Mouse (Mus musculus): ENCODE results near the gene Serpine1. TPM values are rescaled to one million over a fixed set of nuclear protein-coding genes. Genes with fewer than 3 reads are reported as not detected.
A peak's percentile ranks its signal among the peaks of the same experiment; 100 is the strongest.

Serpine1 gene
- polyA plus RNA-seq, 1 experiment from 2014 or later, result 0.97 TPM

- Histone ChIP-seq H3K27me3 (ENCODE audit: control insufficient read depth, insufficient read depth, low read length) (no peaks in the 10 kb centered on the region), H3K27ac (ENCODE audit: low read depth, low read length) (no peak overlapping the region), H3K9me3 (replicated peaks; ENCODE audit: control insufficient read depth, low read length) (peaks cover 2% of the 10 kb centered on the region; the same call in 1 of the 2 replicates), H3K9ac (ENCODE audit: low read depth, low read length) (no peak overlapping the region), H3K36me3 (ENCODE audit: control insufficient read depth, insufficient read depth, low read length) (peaks cover 21% of the 10 kb centered on the region), H3K4me1 (ENCODE audit: control insufficient read depth, insufficient read depth, low read length) (peaks cover 11% of the 10 kb centered on the region), H3K4me3 (ENCODE audit: low read depth, low read length) (no peak overlapping the region), H3K4me2 (no peak overlapping the region)
- 78% methylated on average over 5 of the region's 5 CpGs for WGBS (ENCODE audit: insufficient replicate concordance)
- ATAC-seq (replicated peaks; ENCODE audit: insufficient number of reproducible peaks, low FRiP score, low TSS enrichment), result no peak
These were observed 39.7 kb upstream of the Serpine1 start for GRCm38 (mm10) chr5:137111542-137112408.

- Histone ChIP-seq H3K4me3 (ENCODE audit: low read depth, low read length) (no peak overlapping the region), H3K9me3 (replicated peaks; ENCODE audit: control insufficient read depth, low read length) (peaks cover 2% of the 10 kb centered on the region; the same call in 1 of the 2 replicates), H3K27ac (ENCODE audit: low read depth, low read length) (no peak overlapping the region), H3K27me3 (ENCODE audit: control insufficient read depth, insufficient read depth, low read length) (no peaks in the 10 kb centered on the region), H3K4me1 (ENCODE audit: control insufficient read depth, insufficient read depth, low read length) (peaks cover 6% of the 10 kb centered on the region), H3K36me3 (ENCODE audit: control insufficient read depth, insufficient read depth, low read length) (peaks cover 21% of the 10 kb centered on the region), H3K4me2 (no peak overlapping the region), H3K9ac (ENCODE audit: low read depth, low read length) (no peak overlapping the region)
- 83% methylated on average over 12 of the region's 12 CpGs for WGBS (ENCODE audit: insufficient replicate concordance)
- ATAC-seq (replicated peaks; ENCODE audit: insufficient number of reproducible peaks, low FRiP score, low TSS enrichment), result no peak
These were observed 38.8 kb upstream of the Serpine1 start for GRCm38 (mm10) chr5:137110863-137111262.

GRCm38 (mm10) chr5:137109941-137110593, 38.0 kb upstream of the Serpine1 start:
- H3K4me2 ChIP-seq, result no peak overlapping the region
- peaks cover 2% of the 10 kb centered on the region; the same call in 1 of the 2 replicates for H3K9me3 ChIP-seq (replicated peaks; ENCODE audit: control insufficient read depth, low read length)
- ATAC-seq (replicated peaks; ENCODE audit: insufficient number of reproducible peaks, low FRiP score, low TSS enrichment), result no peak
- WGBS (ENCODE audit: insufficient replicate concordance), result 54% methylated on average over 25 of the region's 25 CpGs
- H3K27ac ChIP-seq (ENCODE audit: low read depth, low read length), result no peak overlapping the region
- H3K27me3 ChIP-seq (ENCODE audit: control insufficient read depth, insufficient read depth, low read length), result no peaks in the 10 kb centered on the region
- H3K4me1 ChIP-seq (ENCODE audit: control insufficient read depth, insufficient read depth, low read length), result peaks cover 2% of the 10 kb centered on the region
- H3K9ac ChIP-seq (ENCODE audit: low read depth, low read length), result no peak overlapping the region
- peaks cover 21% of the 10 kb centered on the region for H3K36me3 ChIP-seq (ENCODE audit: control insufficient read depth, insufficient read depth, low read length)
- H3K4me3 ChIP-seq (ENCODE audit: low read depth, low read length), result no peak overlapping the region

- peaks cover 3% of the 10 kb centered on the region; the same call in 1 of the 2 replicates for H3K4me1 ChIP-seq (ENCODE audit: control insufficient read depth, insufficient read depth, low read length)
- peaks cover 7% of the 10 kb centered on the region; the same call in 1 of the 2 replicates for H3K36me3 ChIP-seq (ENCODE audit: control insufficient read depth, insufficient read depth, low read length)
- peaks cover 2% of the 10 kb centered on the region; the same call in 1 of the 2 replicates for H3K9me3 ChIP-seq (replicated peaks; ENCODE audit: control insufficient read depth, low read length)
- WGBS (ENCODE audit: insufficient replicate concordance), result 53% methylated on average over 6 of the region's 6 CpGs
- H3K4me2 ChIP-seq, result no peak overlapping the region
- ATAC-seq (replicated peaks; ENCODE audit: insufficient number of reproducible peaks, low FRiP score, low TSS enrichment), result no peak
- H3K27me3 ChIP-seq (ENCODE audit: control insufficient read depth, insufficient read depth, low read length), result no peaks in the 10 kb centered on the region
- H3K27ac ChIP-seq (ENCODE audit: low read depth, low read length), result no peak overlapping the region
- no peak overlapping the region for H3K9ac ChIP-seq (ENCODE audit: low read depth, low read length)
- H3K4me3 ChIP-seq (ENCODE audit: low read depth, low read length), result no peak overlapping the region
These were observed 36.0 kb upstream of the Serpine1 start for GRCm38 (mm10) chr5:137108111-137108510.

GRCm38 (mm10) chr5:137107670-137108069, 35.6 kb upstream of the Serpine1 start:
- Histone ChIP-seq H3K36me3 (ENCODE audit: control insufficient read depth, insufficient read depth, low read length) (peaks cover 3% of the 10 kb centered on the region; the same call in 1 of the 2 replicates), H3K27ac (ENCODE audit: low read depth, low read length) (no peak overlapping the region), H3K4me1 (ENCODE audit: control insufficient read depth, insufficient read depth, low read length) (peaks cover 7% of the 10 kb centered on the region; the same call in 1 of the 2 replicates), H3K4me3 (ENCODE audit: low read depth, low read length) (no peak overlapping the region), H3K27me3 (ENCODE audit: control insufficient read depth, insufficient read depth, low read length) (no peaks in the 10 kb centered on the region), H3K9ac (ENCODE audit: low read depth, low read length) (no peak overlapping the region), H3K9me3 (replicated peaks; ENCODE audit: control insufficient read depth, low read length) (peaks cover 2% of the 10 kb centered on the region; the same call in 1 of the 2 replicates), H3K4me2 (no peak overlapping the region)
- 85% methylated on average over 8 of the region's 8 CpGs for WGBS (ENCODE audit: insufficient replicate concordance)
- no peak for ATAC-seq (replicated peaks; ENCODE audit: insufficient number of reproducible peaks, low FRiP score, low TSS enrichment)

- WGBS (ENCODE audit: insufficient replicate concordance), result 5% methylated on average over 6 of the region's 6 CpGs
- H3K4me3 ChIP-seq (ENCODE audit: low read depth, low read length), result no peak overlapping the region
These were observed 35.0 kb upstream of the Serpine1 start for GRCm38 (mm10) chr5:137107024-137107423.

GRCm38 (mm10) chr5:137106434-137106833, 34.4 kb upstream of the Serpine1 start:
- H3K27me3 ChIP-seq (ENCODE audit: control insufficient read depth, insufficient read depth, low read length), result no peaks in the 10 kb centered on the region
- H3K4me2 ChIP-seq, result peak overlapping the region; percentile 41
- H3K9me3 ChIP-seq (replicated peaks; ENCODE audit: control insufficient read depth, low read length), result peaks cover 2% of the 10 kb centered on the region; the same call in 1 of the 2 replicates
- 71% methylated on average over 4 of the region's 4 CpGs for WGBS (ENCODE audit: insufficient replicate concordance)
- H3K27ac ChIP-seq (ENCODE audit: low read depth, low read length), result no peak overlapping the region
- H3K4me1 ChIP-seq (ENCODE audit: control insufficient read depth, insufficient read depth, low read length), result peaks cover 8% of the 10 kb centered on the region; the same call in 1 of the 2 replicates
- no peak overlapping the region for H3K4me3 ChIP-seq (ENCODE audit: low read depth, low read length)
- H3K36me3 ChIP-seq (ENCODE audit: control insufficient read depth, insufficient read depth, low read length), result no peaks in the 10 kb centered on the region
- no peak overlapping the region for H3K9ac ChIP-seq (ENCODE audit: low read depth, low read length)
- no peak for ATAC-seq (replicated peaks; ENCODE audit: insufficient number of reproducible peaks, low FRiP score, low TSS enrichment)

More at GRCm38 (mm10) chr5:137107024-137107423, 35.0 kb upstream of the Serpine1 start:
- Histone ChIP-seq H3K27me3 (ENCODE audit: control insufficient read depth, insufficient read depth, low read length) (no peaks in the 10 kb centered on the region), H3K4me1 (ENCODE audit: control insufficient read depth, insufficient read depth, low read length) (peaks cover 8% of the 10 kb centered on the region; the same call in 1 of the 2 replicates), H3K9ac (ENCODE audit: low read depth, low read length) (no peak overlapping the region), H3K27ac (ENCODE audit: low read depth, low read length) (no peak overlapping the region), H3K4me2 (peak overlapping the region; percentile 41), H3K9me3 (replicated peaks; ENCODE audit: control insufficient read depth, low read length) (peaks cover 2% of the 10 kb centered on the region; the same call in 1 of the 2 replicates), H3K36me3 (ENCODE audit: control insufficient read depth, insufficient read depth, low read length) (no peaks in the 10 kb centered on the region)
- ATAC-seq (replicated peaks; ENCODE audit: insufficient number of reproducible peaks, low FRiP score, low TSS enrichment), result no peak

GRCm38 (mm10) chr5:137103969-137104368, 31.9 kb upstream of the Serpine1 start:
- ATAC-seq (replicated peaks; ENCODE audit: insufficient number of reproducible peaks, low FRiP score, low TSS enrichment), result no peak
- H3K4me2 ChIP-seq, result no peak overlapping the region
- H3K9ac ChIP-seq (ENCODE audit: low read depth, low read length), result no peak overlapping the region
- H3K27me3 ChIP-seq (ENCODE audit: control insufficient read depth, insufficient read depth, low read length), result no peaks in the 10 kb centered on the region
- no peaks in the 10 kb centered on the region for H3K9me3 ChIP-seq (replicated peaks; ENCODE audit: control insufficient read depth, low read length)
- H3K4me3 ChIP-seq (ENCODE audit: low read depth, low read length), result no peak overlapping the region
- peak overlapping the region; percentile 87 for H3K27ac ChIP-seq (ENCODE audit: low read depth, low read length)
- H3K36me3 ChIP-seq (ENCODE audit: control insufficient read depth, insufficient read depth, low read length), result no peaks in the 10 kb centered on the region
- 91% methylated on average over 2 of the region's 2 CpGs for WGBS (ENCODE audit: insufficient replicate concordance)
- peaks cover 8% of the 10 kb centered on the region; the same call in 1 of the 2 replicates for H3K4me1 ChIP-seq (ENCODE audit: control insufficient read depth, insufficient read depth, low read length)

All from heart, embryonic 11.5 days (tissue).